Mouse (Mus musculus) embryo, embryonic 9.5 days (tissue): ENCODE data around the gene Shf.

Experiments used
- DNase-seq: peaks from one replicate; pipeline ENCODE4 v3.0.0-alpha.2; 2017; ENCODE audit errors: extremely low spot score

Gene Shf

GRCm38 (mm10) chr2:122368081-122368971, 636 bp downstream of the Shf start:
- DNase-seq = peak; percentile 71

- DNase-seq = no peak
Measured at GRCm38 (mm10) chr2:122367701-122368080, 1.3 kb downstream of the Shf start.

GRCm38 (mm10) chr2:122367181-122367580, 1.8 kb downstream of the Shf start:
- DNase-seq = peak; percentile 25

- peak; percentile 38 for DNase-seq
Measured at GRCm38 (mm10) chr2:122366706-122367105, 2.3 kb downstream of the Shf start.

GRCm38 (mm10) chr2:122366039-122366438, 2.9 kb downstream of the Shf start:
- no peak for DNase-seq

- no peak for DNase-seq
Measured at GRCm38 (mm10) chr2:122365244-122365866, 3.6 kb downstream of the Shf start.

- no peak for DNase-seq
Measured at GRCm38 (mm10) chr2:122364352-122364944, 4.5 kb downstream of the Shf start.

GRCm38 (mm10) chr2:122362622-122363523, 6.1 kb downstream of the Shf start:
- DNase-seq = no peak

- no peak for DNase-seq
Measured at GRCm38 (mm10) chr2:122361868-122362621, 6.9 kb downstream of the Shf start.

GRCm38 (mm10) chr2:122361181-122361580, 7.8 kb downstream of the Shf start:
- DNase-seq = no peak

GRCm38 (mm10) chr2:122360310-122360709, 8.7 kb downstream of the Shf start:
- DNase-seq = no peak

- no peak for DNase-seq
Measured at GRCm38 (mm10) chr2:122356187-122356586, 12.8 kb downstream of the Shf start.

- DNase-seq = no peak
Measured at GRCm38 (mm10) chr2:122355389-122355788, 13.6 kb downstream of the Shf start.

- no peak for DNase-seq
Measured at GRCm38 (mm10) chr2:122354191-122354929, 14.6 kb downstream of the Shf start.

- no peak for DNase-seq
Measured at GRCm38 (mm10) chr2:122353765-122354164, 15.2 kb downstream of the Shf start.

- DNase-seq = no peak
Measured at GRCm38 (mm10) chr2:122352992-122353391, 16.0 kb downstream of the Shf start.

- no peak for DNase-seq
Measured at GRCm38 (mm10) chr2:122351931-122352329, 17.0 kb downstream of the Shf start.

- no peak for DNase-seq
Measured at GRCm38 (mm10) chr2:122351156-122351930, 17.6 kb downstream of the Shf start.

- DNase-seq = peak; percentile 61
Measured at GRCm38 (mm10) chr2:122349136-122349785, 19.7 kb downstream of the Shf start.
